Mouse (Mus musculus): ENCODE results near the gene Slc25a30. TPM values are rescaled to one million over a fixed set of nuclear protein-coding genes. Genes with fewer than 3 reads are reported as not detected.

The Slc25a30 gene
- polyA plus RNA-seq (2014; fragmentation: Nextera tagmentation; extraction: Ambion mirVana), result 6.1 and 7.4 TPM in 2 replicates

- Histone ChIP-seq H3K4me3 (ENCODE audit: low read depth, low read length) (peak within 1 kb of the TSS; percentile 63), H3K9me3 (replicated peaks; ENCODE audit: control insufficient read depth, low read length) (no peaks in the 10 kb centered on the region), H3K36me3 (replicated peaks; ENCODE audit: control insufficient read depth, insufficient read depth, low read depth, low read length) (no peaks in the 10 kb centered on the region), H3K4me1 (ENCODE audit: control insufficient read depth, insufficient read depth, low read length) (no peaks in the 10 kb centered on the region), H3K9ac (replicated peaks; ENCODE audit: low read length) (peak within 1 kb of the TSS; percentile 73), H3K4me2 (ENCODE audit: low read depth, low read length) (peak within 1 kb of the TSS; percentile 71), H3K27ac (replicated peaks; ENCODE audit: low read depth, low read length) (0 out of 2 replicates have a peak within 1 kb of the TSS, but pooled peaks have one; percentile 15), H3K27me3 (ENCODE audit: control insufficient read depth, insufficient read depth, low read length) (peaks cover 3% of the 10 kb centered on the region; the same call in 1 of the 2 replicates)
- WGBS, result 7% methylated on average over 50 of the region's 51 CpGs
- DNase-seq (ENCODE audit: low spot score) (peak; percentile 96), ATAC-seq (replicated peaks; ENCODE audit: insufficient number of reproducible peaks, low FRiP score, low TSS enrichment, low read depth) (peak; percentile 98)
These were observed at the start of gene Slc25a30 for GRCm38 (mm10) chr14:75786868-75787793. Gene Slc25a30, minus strand, starts transcription at chr14:75787037.

DNA sequence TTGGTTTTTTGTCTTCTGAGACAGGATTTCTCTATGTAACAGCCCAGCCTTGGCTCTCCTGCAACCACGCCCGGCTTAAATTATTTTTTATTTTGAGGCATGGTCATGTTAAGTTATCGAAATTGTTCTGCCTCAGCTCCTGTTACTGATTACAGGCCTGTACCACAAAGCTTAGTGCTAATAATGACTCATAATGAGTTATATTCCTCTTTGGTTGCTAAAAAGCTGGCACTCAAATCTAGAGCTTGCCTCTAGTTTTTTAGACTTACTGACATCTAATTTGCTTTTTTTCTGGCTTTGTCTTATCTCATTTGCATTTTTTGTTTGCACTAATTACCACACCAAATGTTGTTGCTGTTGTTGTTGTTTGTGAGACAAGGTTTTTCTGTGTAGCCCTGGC lies 49.7 kb upstream of the Slc25a30 start:
- no peaks in the 10 kb centered on the region for H3K27me3 ChIP-seq (ENCODE audit: control insufficient read depth, insufficient read depth, low read length)
- ATAC-seq (replicated peaks; ENCODE audit: insufficient number of reproducible peaks, low FRiP score, low TSS enrichment, low read depth) (no peak), DNase-seq (ENCODE audit: low spot score) (no peak)
- no peaks in the 10 kb centered on the region for H3K4me1 ChIP-seq (ENCODE audit: control insufficient read depth, insufficient read depth, low read length)
- no peak overlapping the region for H3K27ac ChIP-seq (replicated peaks; ENCODE audit: low read depth, low read length)
- no peak overlapping the region for H3K4me3 ChIP-seq (ENCODE audit: low read depth, low read length)
- no peaks in the 10 kb centered on the region for H3K36me3 ChIP-seq (replicated peaks; ENCODE audit: control insufficient read depth, insufficient read depth, low read depth, low read length)
- H3K4me2 ChIP-seq (ENCODE audit: low read depth, low read length), result no peak overlapping the region
- no peak overlapping the region for H3K9ac ChIP-seq (replicated peaks; ENCODE audit: low read length)
- 96% methylated on average over 3 of the region's 3 CpGs for whole genome bisulfite sequencing
- H3K9me3 ChIP-seq (replicated peaks; ENCODE audit: control insufficient read depth, low read length), result no peaks in the 10 kb centered on the region

GRCm38 (mm10) chr14:75834739-75835381 lies 48.0 kb upstream of the Slc25a30 start:
- Histone ChIP-seq H3K9me3 (replicated peaks; ENCODE audit: control insufficient read depth, low read length) (no peaks in the 10 kb centered on the region), H3K27me3 (ENCODE audit: control insufficient read depth, insufficient read depth, low read length) (no peaks in the 10 kb centered on the region), H3K9ac (replicated peaks; ENCODE audit: low read length) (peak overlapping the region; percentile 73), H3K4me2 (ENCODE audit: low read depth, low read length) (peak overlapping the region; percentile 72), H3K27ac (replicated peaks; ENCODE audit: low read depth, low read length) (peak overlapping the region; percentile 87), H3K4me1 (ENCODE audit: control insufficient read depth, insufficient read depth, low read length) (no peaks in the 10 kb centered on the region), H3K36me3 (replicated peaks; ENCODE audit: control insufficient read depth, insufficient read depth, low read depth, low read length) (no peaks in the 10 kb centered on the region), H3K4me3 (ENCODE audit: low read depth, low read length) (peak overlapping the region; percentile 39)
- ATAC-seq (replicated peaks; ENCODE audit: insufficient number of reproducible peaks, low FRiP score, low TSS enrichment, low read depth) (peak; percentile 68; the same call in 1 of the 2 replicates), DNase-seq (ENCODE audit: low spot score) (peak; percentile 79)
- under 1% methylated on average over 16 of the region's 16 CpGs for WGBS

DNA sequence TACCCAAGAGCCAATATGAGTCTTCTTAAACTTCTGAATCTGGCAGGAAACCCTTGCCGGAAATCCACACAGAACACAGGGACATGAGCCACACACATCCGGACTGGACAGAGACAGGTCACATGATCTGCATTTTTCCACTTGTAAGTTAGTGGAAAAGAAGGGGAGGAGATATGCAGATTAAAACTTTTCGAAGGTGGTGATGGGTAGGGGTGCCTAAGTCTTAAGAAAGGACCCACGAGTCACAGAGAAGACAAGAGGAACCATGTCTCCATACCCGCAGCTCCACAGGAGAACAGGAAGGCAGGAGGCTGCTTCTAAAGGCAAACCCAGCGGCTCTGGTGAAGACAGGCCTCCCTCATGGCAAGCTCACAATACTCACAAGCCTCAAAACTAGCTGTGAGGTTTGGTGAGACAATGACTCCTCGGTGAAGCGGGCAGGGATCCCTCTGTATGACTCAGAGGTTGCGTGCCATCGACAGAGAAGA lies 47.5 kb upstream of the Slc25a30 start:
- Histone ChIP-seq H3K36me3 (replicated peaks; ENCODE audit: control insufficient read depth, insufficient read depth, low read depth, low read length) (no peaks in the 10 kb centered on the region), H3K27ac (replicated peaks; ENCODE audit: low read depth, low read length) (peak overlapping the region; percentile 87), H3K4me2 (ENCODE audit: low read depth, low read length) (peak overlapping the region; percentile 72), H3K9me3 (replicated peaks; ENCODE audit: control insufficient read depth, low read length) (no peaks in the 10 kb centered on the region), H3K4me3 (ENCODE audit: low read depth, low read length) (peak overlapping the region; percentile 39), H3K9ac (replicated peaks; ENCODE audit: low read length) (peak overlapping the region; percentile 73), H3K27me3 (ENCODE audit: control insufficient read depth, insufficient read depth, low read length) (no peaks in the 10 kb centered on the region), H3K4me1 (ENCODE audit: control insufficient read depth, insufficient read depth, low read length) (no peaks in the 10 kb centered on the region)
- DNase-seq (ENCODE audit: low spot score) (peak; percentile 93), ATAC-seq (replicated peaks; ENCODE audit: insufficient number of reproducible peaks, low FRiP score, low TSS enrichment, low read depth) (peak; percentile 84)
- under 1% methylated on average over 10 of the region's 10 CpGs for WGBS

DNA sequence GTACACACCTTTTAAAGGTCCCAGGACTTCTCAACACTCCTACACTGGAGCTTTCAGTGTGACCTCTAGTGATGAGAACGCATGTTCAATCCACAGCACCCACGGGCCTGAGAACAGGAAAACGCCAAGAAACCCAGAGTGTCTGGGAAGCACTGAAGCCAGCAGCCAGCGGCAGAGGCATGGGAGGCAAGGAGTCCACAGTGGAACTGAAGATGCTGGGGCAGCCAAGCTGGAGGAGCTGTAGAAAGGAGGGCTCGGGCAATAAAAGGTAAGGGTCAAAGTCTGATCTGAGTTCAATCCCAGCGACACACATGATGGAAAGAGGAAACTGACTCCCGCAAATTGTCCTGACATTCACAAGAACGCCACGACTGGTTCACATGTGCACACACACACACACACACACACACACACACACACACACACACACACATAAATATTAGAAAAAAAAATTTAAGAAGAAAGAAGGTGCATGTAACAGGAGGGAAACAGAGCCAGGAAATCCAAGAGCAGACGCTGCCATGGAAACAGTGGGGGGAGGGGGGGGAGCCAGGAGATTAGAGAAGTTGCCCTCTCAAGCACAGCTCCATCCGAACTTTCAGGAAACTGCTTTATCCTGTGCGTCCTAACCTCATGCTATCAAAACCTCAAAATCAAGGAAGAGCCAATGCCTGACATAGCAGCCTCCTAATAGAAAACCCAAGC lies 46.9 kb upstream of the Slc25a30 start:
- Histone ChIP-seq H3K4me2 (ENCODE audit: low read depth, low read length) (peak overlapping the region; percentile 72), H3K4me1 (ENCODE audit: control insufficient read depth, insufficient read depth, low read length) (no peaks in the 10 kb centered on the region), H3K27ac (replicated peaks; ENCODE audit: low read depth, low read length) (peak overlapping the region; percentile 87), H3K9ac (replicated peaks; ENCODE audit: low read length) (peak overlapping the region; percentile 35), H3K36me3 (replicated peaks; ENCODE audit: control insufficient read depth, insufficient read depth, low read depth, low read length) (no peaks in the 10 kb centered on the region), H3K9me3 (replicated peaks; ENCODE audit: control insufficient read depth, low read length) (no peaks in the 10 kb centered on the region), H3K27me3 (ENCODE audit: control insufficient read depth, insufficient read depth, low read length) (no peaks in the 10 kb centered on the region), H3K4me3 (ENCODE audit: low read depth, low read length) (peak overlapping the region; percentile 39)
- DNase-seq (ENCODE audit: low spot score), result no peak
- ATAC-seq (replicated peaks; ENCODE audit: insufficient number of reproducible peaks, low FRiP score, low TSS enrichment, low read depth), result 0 out of 2 replicates have a peak, but pooled peaks have one; percentile 8
- 7% methylated on average over 12 of the region's 12 CpGs for WGBS

DNA sequence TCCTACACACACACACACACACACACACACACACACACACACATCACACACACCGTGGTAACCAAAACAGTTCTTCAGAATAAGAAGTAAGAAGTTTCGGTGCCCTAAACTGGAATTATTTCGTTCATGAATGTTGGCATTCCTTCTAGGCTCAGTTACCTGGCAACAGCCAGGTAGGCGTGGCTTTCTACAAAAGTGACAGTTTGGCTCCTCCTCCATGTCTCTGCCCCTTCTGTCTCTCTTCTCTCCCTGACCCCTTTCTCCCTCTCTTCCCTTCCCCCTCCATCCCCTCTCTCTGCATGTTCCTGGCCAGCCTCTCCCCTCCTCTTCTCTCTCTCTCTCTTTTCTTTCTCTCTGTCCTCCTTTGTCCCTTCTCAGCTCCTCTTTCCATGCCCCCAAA lies 46.1 kb upstream of the Slc25a30 start:
- ATAC-seq (replicated peaks; ENCODE audit: insufficient number of reproducible peaks, low FRiP score, low TSS enrichment, low read depth) (no peak), DNase-seq (ENCODE audit: low spot score) (no peak)
- H3K27ac ChIP-seq (replicated peaks; ENCODE audit: low read depth, low read length), result peak overlapping the region; percentile 87; the same call in 1 of the 2 replicates
- H3K9ac ChIP-seq (replicated peaks; ENCODE audit: low read length), result peak overlapping the region; percentile 26; the same call in 1 of the 2 replicates
- 24% methylated on average over 4 of the region's 4 CpGs for WGBS
- peaks cover 2% of the 10 kb centered on the region; the same call in 1 of the 2 replicates for H3K4me1 ChIP-seq (ENCODE audit: control insufficient read depth, insufficient read depth, low read length)
- peak overlapping the region; percentile 72 for H3K4me2 ChIP-seq (ENCODE audit: low read depth, low read length)
- no peaks in the 10 kb centered on the region for H3K9me3 ChIP-seq (replicated peaks; ENCODE audit: control insufficient read depth, low read length)
- H3K36me3 ChIP-seq (replicated peaks; ENCODE audit: control insufficient read depth, insufficient read depth, low read depth, low read length), result no peaks in the 10 kb centered on the region
- no peaks in the 10 kb centered on the region for H3K27me3 ChIP-seq (ENCODE audit: control insufficient read depth, insufficient read depth, low read length)
- no peak overlapping the region for H3K4me3 ChIP-seq (ENCODE audit: low read depth, low read length)

DNA sequence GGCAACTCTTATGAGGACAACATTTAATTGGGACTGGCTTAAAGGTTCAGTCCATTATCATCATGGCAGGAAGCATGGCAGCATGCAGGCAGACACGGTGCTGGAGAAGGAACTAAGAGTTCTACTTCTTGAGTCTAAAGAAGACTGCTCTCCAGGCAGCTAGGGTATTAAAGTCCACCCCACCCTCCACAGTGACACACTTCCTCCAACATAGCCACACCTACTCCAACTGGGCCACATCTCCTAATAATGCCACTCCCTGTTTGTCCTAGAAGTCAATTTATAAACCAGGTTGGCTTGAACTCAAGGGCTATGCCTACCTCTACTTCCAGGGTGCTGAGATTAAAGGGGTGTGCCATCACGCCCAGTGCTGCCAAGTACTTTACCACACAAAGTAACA lies 45.2 kb upstream of the Slc25a30 start:
- Histone ChIP-seq H3K4me3 (ENCODE audit: low read depth, low read length) (no peak overlapping the region), H3K27me3 (ENCODE audit: control insufficient read depth, insufficient read depth, low read length) (no peaks in the 10 kb centered on the region), H3K9ac (replicated peaks; ENCODE audit: low read length) (no peak overlapping the region), H3K4me2 (ENCODE audit: low read depth, low read length) (no peak overlapping the region), H3K27ac (replicated peaks; ENCODE audit: low read depth, low read length) (no peak overlapping the region), H3K4me1 (ENCODE audit: control insufficient read depth, insufficient read depth, low read length) (peaks cover 2% of the 10 kb centered on the region; the same call in 1 of the 2 replicates), H3K36me3 (replicated peaks; ENCODE audit: control insufficient read depth, insufficient read depth, low read depth, low read length) (no peaks in the 10 kb centered on the region), H3K9me3 (replicated peaks; ENCODE audit: control insufficient read depth, low read length) (no peaks in the 10 kb centered on the region)
- WGBS, result 96% methylated on average over 2 of the region's 2 CpGs
- DNase-seq (ENCODE audit: low spot score) (no peak), ATAC-seq (replicated peaks; ENCODE audit: insufficient number of reproducible peaks, low FRiP score, low TSS enrichment, low read depth) (no peak)

Data from embryonic facial prominence, embryonic 11.5 days (tissue).